Mouse (Mus musculus) urinary bladder, postnatal 14 days (tissue): Measurements from ENCODE around the gene Mical2.

Experiments used
- DNase-seq: peaks from one replicate; pipeline ENCODE4 v3.0.0; 2021; ENCODE audit warnings: low spot score

Mical2 gene

DNA sequence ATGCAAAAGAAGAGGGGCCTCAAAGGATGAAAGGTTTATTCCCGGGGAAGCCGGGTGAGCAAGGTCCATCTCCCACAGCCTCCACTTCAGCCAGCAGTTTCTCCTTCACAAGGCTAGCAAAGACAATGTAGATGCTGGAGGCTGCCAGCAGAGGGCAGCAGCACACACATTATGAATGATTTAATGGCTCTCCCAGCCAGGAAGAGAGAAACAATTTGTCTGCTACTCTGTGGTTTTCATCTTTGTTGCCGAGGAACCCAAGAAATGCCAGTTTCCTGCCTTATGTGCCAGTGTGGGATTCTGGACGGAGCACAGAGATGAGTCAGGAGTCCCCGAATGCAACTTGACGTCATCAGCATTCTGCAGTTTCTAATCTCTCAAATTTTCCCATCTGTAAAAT lies 174.5 kb downstream of the Mical2 start:
- DNase-seq = peak; percentile 86

GRCm38 (mm10) chr7:112405061-112405460 lies 179.4 kb downstream of the Mical2 start:
- no peak for DNase-seq

DNA sequence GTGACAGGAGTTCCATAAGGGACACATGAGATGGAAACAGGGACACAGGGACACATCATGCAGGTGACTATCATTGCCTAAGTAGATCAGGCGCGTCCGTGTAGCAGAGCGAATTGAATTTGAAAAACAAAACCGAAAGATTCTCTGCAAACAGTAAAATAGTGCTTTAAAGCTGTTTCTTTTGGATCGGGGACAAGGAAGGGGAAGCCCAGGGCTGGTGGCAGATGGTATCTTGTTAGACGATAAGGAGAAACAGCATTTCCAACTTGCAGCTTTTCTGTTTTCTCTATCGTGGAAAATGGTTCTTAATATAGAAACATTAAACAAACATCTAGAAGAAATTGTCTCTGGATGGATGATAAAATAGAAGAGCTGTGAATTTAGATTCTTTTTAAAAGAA lies 179.9 kb downstream of the Mical2 start:
- DNase-seq = no peak

GRCm38 (mm10) chr7:112407597-112407996 lies 181.9 kb downstream of the Mical2 start:
- DNase-seq = no peak

GRCm38 (mm10) chr7:112409991-112410390 lies 184.3 kb downstream of the Mical2 start:
- no peak for DNase-seq

DNA sequence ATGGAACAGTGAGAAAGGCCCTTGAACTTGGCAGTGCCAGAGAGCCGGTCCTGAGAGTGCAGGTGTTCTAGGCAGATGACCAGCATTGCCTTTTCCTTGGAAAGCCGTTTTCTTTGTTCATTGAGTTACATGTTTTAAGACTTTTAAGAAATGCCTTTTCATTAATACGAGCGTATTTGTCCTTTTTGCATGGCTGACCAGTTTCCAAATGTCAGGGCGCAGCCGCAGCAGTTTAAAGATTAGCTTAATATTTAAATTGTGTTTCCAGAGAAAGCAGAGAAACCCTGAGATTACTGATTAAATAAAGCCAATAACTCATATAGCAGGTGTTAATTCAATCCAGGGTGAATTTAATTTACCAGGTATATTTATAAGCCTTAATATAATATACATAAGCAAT lies 187.6 kb downstream of the Mical2 start:
- DNase-seq = no peak

- DNase-seq = no peak
Observed at GRCm38 (mm10) chr7:112416058-112416526, 190.4 kb downstream of the Mical2 start.

GRCm38 (mm10) chr7:112416730-112417513 lies 191.3 kb downstream of the Mical2 start:
- no peak for DNase-seq

DNA sequence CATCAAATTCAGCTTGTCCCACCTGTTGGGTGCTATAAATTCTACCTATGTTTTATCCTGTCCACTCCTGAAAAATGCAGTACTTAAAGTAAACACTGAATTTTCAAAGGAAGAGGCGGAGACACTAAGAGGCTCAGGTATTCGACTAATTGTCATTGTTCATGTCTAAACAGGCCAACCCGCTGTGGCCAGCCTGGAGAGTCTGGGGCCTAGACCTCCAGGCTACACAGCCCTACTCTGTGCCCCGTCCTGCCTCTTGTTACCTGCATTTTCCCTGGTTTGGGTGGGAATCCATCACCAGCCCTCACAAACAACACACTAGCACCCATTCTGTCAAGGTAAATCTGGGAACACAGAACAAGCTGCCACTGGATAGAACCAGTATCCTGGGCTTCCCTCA lies 191.9 kb downstream of the Mical2 start:
- DNase-seq = no peak

GRCm38 (mm10) chr7:112423438-112423837 lies 197.8 kb downstream of the Mical2 start:
- no peak for DNase-seq

- peak; percentile 25 for DNase-seq
Observed at GRCm38 (mm10) chr7:112426811-112427210, 201.2 kb downstream of the Mical2 start.

- DNase-seq = peak; percentile 77
Observed at GRCm38 (mm10) chr7:112427357-112428157, 201.9 kb downstream of the Mical2 start, which contains the start of gene Parva. Gene Parva, plus strand, starts transcription at chr7:112427505.

DNA sequence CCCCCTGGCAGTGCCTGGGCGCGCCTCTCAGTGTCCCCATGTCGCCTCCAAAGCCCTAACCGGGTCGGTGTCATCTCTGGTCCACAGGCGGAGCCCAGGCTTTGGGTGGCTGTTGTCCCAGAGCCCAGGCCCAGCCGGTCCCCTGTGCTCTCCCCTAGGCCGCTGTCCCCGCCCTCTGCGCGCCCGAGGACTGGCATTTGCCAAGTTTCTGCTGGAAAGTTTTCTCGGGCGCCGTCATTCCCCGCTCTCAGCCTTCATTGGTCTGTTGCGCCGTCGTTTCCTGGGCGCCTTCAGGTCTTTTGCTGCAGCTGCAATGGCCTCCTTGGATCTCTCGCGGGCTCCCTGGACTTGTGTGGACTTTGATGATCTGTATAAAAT lies 202.5 kb downstream of the Mical2 start:
- peak; percentile 93 for DNase-seq

- no peak for DNase-seq
Observed at GRCm38 (mm10) chr7:112439846-112440245, 214.2 kb downstream of the Mical2 start.

DNA sequence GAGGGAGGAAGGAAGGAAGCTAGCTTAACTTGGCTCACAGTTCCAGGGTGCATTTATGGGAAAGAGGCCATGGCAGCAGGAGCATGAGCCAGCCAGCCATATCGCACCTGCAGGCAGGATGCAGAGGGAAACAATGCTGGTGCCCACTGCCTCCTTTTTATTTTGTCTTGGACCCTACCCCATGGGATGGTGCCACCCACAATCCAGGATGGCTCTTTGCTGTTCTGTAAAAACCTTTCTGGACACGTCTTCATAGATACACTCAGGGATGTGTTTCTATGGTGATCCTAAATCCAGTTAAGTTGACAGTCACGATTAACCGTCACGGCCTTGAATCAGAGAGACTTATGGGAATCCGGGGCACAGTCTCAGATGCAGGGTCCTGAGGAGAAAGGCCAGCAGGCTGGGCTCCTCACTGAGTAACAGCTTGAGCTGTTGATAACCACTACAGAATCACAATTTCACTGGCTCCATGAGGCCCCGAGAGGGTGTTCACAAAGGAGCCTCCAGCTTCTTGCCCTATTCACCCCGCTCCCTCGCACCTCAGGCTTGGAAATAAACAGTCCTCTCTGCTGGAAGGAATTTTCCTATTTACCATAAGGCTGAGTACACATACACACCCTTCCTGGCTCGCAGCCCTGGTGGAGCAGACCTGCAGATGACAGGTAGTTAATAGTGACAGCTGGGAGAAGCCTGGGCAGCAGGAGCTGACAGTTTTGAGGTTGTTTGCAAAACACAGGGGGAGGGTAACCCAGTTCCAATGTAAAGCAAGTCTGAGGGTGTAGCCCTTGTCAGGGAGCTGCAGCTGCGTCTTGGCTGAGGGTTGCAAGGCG lies 218.7 kb downstream of the Mical2 start:
- DNase-seq = peak; percentile 66

DNA sequence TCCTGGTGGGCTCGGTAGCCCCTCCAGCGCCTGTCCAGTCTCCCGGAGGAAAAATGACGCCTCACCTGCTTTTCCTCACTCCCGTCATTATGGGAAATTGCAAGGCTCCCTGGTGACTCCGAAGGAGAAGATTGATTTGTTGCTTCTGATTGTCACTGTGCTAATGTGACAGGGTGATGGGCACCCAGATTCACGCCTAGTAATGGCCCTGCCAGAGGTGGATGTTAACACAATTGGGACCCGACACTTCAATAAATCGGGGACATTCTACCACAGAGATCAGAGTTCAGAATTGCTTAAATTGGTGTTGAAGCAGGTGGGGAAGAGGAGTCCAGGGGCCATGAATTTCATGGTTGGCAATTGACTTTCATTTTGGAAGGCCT lies 219.3 kb downstream of the Mical2 start:
- no peak for DNase-seq

- DNase-seq = no peak
Observed at GRCm38 (mm10) chr7:112446498-112446897, 220.8 kb downstream of the Mical2 start.

- DNase-seq = no peak
Observed at GRCm38 (mm10) chr7:112449954-112450700, 224.5 kb downstream of the Mical2 start.

DNA sequence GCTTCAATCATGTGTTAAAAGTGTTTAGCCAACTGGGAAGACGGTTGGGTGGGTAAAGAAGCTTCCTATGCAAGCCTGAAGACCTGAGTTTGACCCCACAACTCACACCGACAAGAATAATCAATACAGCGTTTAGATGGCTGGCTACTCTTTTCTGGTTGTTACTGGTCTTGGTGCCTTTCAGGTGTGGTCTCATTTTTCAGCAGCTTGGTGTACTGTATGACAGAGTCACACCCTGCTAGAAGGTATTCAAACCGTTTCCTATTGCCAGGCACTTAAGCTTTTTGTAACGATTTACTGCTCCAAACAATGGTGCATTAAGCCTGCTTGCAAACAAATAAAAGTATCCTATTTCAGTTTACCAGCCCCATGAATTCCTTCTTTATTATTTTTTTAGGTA lies 226.8 kb downstream of the Mical2 start:
- DNase-seq = no peak

GRCm38 (mm10) chr7:112453805-112454214 lies 228.2 kb downstream of the Mical2 start:
- DNase-seq = no peak

GRCm38 (mm10) chr7:112454380-112454779 lies 228.7 kb downstream of the Mical2 start:
- no peak for DNase-seq

DNA sequence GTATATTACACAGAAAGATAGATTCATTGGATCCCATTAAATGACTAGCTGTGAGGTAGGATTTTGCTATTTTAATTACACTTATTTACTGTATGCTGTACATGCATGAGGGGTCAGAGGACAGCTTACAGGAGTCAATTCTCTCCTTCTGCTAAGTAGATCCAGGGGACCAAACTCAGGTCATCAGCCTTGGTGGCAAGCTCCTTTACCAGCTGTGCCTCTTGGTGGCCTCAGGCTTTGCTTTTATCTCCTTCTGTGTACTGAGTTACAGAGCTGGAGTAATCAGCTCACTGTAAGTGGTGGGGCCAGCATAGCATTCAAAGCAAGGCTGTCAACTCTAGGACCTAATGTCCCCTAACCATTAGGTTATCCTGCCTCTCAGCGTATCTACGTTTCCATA lies 229.3 kb downstream of the Mical2 start:
- DNase-seq = no peak
